Mouse (Mus musculus): ENCODE measurements around the gene Clasrp.

Clasrp gene

DNA sequence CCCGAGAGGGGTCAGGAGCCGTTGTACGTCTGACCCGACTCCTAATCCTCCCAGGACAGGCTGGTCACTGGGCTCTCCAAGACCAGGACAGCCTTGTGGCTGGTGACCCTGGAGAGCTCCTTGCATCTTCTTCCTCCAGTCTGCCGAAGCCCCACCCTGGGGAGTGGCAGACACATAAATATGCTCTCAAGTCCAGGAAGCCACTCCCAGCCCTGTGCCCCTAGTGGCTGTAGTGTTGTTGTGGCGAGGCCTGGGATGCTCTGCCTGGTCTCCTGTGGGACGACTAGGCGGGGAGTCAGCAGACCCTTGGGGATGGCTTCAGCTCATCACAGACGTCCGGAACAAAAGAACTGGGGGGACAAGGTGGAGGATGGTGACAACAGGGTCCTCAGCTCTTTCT lies 73.2 kb downstream of the Clasrp start:
- DNase-seq (ENCODE audit: low read depth, low spot score) = no peak
